Mouse (Mus musculus) limb, embryonic 12.5 days (tissue): ENCODE data around the gene Fahd2a. TPM values are rescaled to one million over a fixed set of nuclear protein-coding genes. Genes with fewer than 3 reads are reported as not detected.

Experiments used
- ATAC-seq: fragments of 200-750 bp; cut with Nextera tagmentation; 2 replicates; pipeline ENCODE4 v1.8.0; 2017; ENCODE audit warnings: low read depth, moderate TSS enrichment; ENCODE audit not compliant: insufficient number of reproducible peaks, insufficient read depth, low FRiP score, low TSS enrichment
- H3K27ac ChIP-seq: fragments of 300-500 bp; sonication (generic); 2 replicates; pipeline ENCODE4 v1.5.1; 2016; ENCODE audit warnings: mild to moderate bottlenecking, moderate library complexity
- H3K27me3 ChIP-seq: fragments of 300-500 bp; sonication (generic); 2 replicates; pipeline ENCODE4 v1.6.1; 2016; ENCODE audit warnings: mild to moderate bottlenecking, moderate library complexity
- H3K36me3 ChIP-seq: fragments of 300-500 bp; sonication (generic); 2 replicates; pipeline ENCODE4 v1.6.1; 2016; ENCODE audit warnings: mild to moderate bottlenecking, moderate library complexity
- H3K4me1 ChIP-seq: fragments of 300-500 bp; sonication (generic); replicated peaks from 2 replicates; pipeline ENCODE4 v1.6.1; 2016
- H3K4me2 ChIP-seq: fragments of 300-500 bp; sonication (generic); 2 replicates; pipeline ENCODE4 v1.6.1; 2016; ENCODE audit warnings: mild to moderate bottlenecking, moderate library complexity
- H3K4me3 ChIP-seq: fragments of 300-500 bp; sonication (generic); replicated peaks from 2 replicates; pipeline ENCODE4 v1.5.1; 2016; ENCODE audit warnings: mild to moderate bottlenecking
- H3K9ac ChIP-seq: fragments of 300-500 bp; sonication (generic); replicated peaks from 2 replicates; pipeline ENCODE4 v1.6.1; 2016; ENCODE audit warnings: mild to moderate bottlenecking, moderate library complexity
- H3K9me3 ChIP-seq: fragments of 300-500 bp; sonication (generic); 2 replicates; pipeline ENCODE4 v1.6.1; 2016; ENCODE audit warnings: mild to moderate bottlenecking, moderate library complexity
- WGBS: fragments of 180-500 bp; shearing (Covaris S2); methylation state at CpG from one replicate; pipeline ENCODE4 v1.1.7; 2016; 5-methylcytosine and 5-hydroxymethylcytosine counted together
- polyA plus RNA-seq: library from polyadenylated mRNA; unstranded; fragments of >200 nt; fragmentation: Nextera tagmentation; extraction: Ambion mirVana; gene quantifications from 2 replicates; pipeline ENCODE4 v1.2.1, GENCODE M21; 2016

Gene Fahd2a
- polyA plus RNA-seq, result 23.1 and 24.2 TPM in 2 replicates

GRCm38 (mm10) chr2:127444055-127444789 is at the start of gene Fahd2a:
Gene Fahd2a (minus strand): TSS chr2:127444565.
- 0 out of 2 replicates have a peak, but pooled peaks cover 3% of the 10 kb centered on the region for H3K27me3 ChIP-seq
- no peak within 1 kb of the TSS for H3K27ac ChIP-seq
- H3K4me1 ChIP-seq, result peaks cover 5% of the 10 kb centered on the region; the same call in 1 of the 2 replicates
- peak; percentile 75 for ATAC-seq
- peak within 1 kb of the TSS; percentile 64 for H3K4me2 ChIP-seq
- H3K9ac ChIP-seq, result peak within 1 kb of the TSS; percentile 68
- no peaks in the 10 kb centered on the region; the same call in 1 of the 2 replicates for H3K36me3 ChIP-seq
- 4% methylated on average over 37 of the region's 37 CpGs for WGBS
- peak within 1 kb of the TSS; percentile 67 for H3K4me3 ChIP-seq
- H3K9me3 ChIP-seq, result no peaks in the 10 kb centered on the region

GRCm38 (mm10) chr2:127484476-127485170 is 40.3 kb upstream of the Fahd2a start:
- Histone ChIP-seq H3K9ac (no peak overlapping the region; the same call in 1 of the 2 replicates), H3K27ac (no peak overlapping the region), H3K27me3 (peaks cover 62% of the 10 kb centered on the region), H3K9me3 (no peaks in the 10 kb centered on the region), H3K4me3 (peak overlapping the region; percentile 24), H3K36me3 (no peaks in the 10 kb centered on the region), H3K4me2 (peak overlapping the region; percentile 53), H3K4me1 (peaks cover 35% of the 10 kb centered on the region; the same call in 1 of the 2 replicates)
- ATAC-seq, result 0 out of 2 replicates have a peak, but pooled peaks have one; percentile 37
- WGBS, result 8% methylated on average over 19 of the region's 19 CpGs

DNA sequence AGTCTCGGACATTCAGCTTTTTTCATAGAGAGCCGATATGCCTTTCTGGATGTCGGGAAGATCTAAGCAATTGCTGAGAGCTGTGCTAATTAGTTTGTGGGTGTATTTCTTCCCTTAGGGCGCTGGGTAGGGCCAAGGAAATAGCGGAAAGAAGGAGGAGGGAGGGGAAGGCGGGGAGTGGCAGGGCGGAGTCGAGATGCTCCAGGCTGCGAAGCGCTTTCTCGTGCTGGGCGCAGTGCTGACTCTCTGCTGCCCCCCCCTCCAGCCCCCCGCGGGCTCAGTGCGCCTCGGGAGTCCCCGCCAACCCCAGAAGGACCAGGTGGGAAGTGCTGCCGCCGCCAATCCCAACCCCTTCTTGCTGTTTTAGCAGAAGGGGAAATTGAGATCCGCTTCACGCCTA is 38.6 kb upstream of the Fahd2a start:
- Histone ChIP-seq H3K4me3 (peak overlapping the region; percentile 60), H3K27ac (no peak overlapping the region), H3K9ac (no peak overlapping the region), H3K36me3 (no peaks in the 10 kb centered on the region), H3K4me1 (peaks cover 35% of the 10 kb centered on the region; the same call in 1 of the 2 replicates), H3K27me3 (peaks cover 75% of the 10 kb centered on the region), H3K9me3 (no peaks in the 10 kb centered on the region), H3K4me2 (peak overlapping the region; percentile 96)
- 1% methylated on average over 20 of the region's 21 CpGs for WGBS
- ATAC-seq, result no peak

GRCm38 (mm10) chr2:127482533-127482911 is 38.2 kb upstream of the Fahd2a start:
- Histone ChIP-seq H3K9ac (peak overlapping the region; percentile 51), H3K4me3 (peak overlapping the region; percentile 60), H3K27ac (no peak overlapping the region), H3K4me1 (peaks cover 35% of the 10 kb centered on the region; the same call in 1 of the 2 replicates), H3K4me2 (peak overlapping the region; percentile 96), H3K27me3 (peaks cover 75% of the 10 kb centered on the region), H3K36me3 (no peaks in the 10 kb centered on the region), H3K9me3 (no peaks in the 10 kb centered on the region)
- peak; percentile 72; the same call in 1 of the 2 replicates for ATAC-seq
- under 1% methylated on average over 21 of the region's 21 CpGs for WGBS

DNA sequence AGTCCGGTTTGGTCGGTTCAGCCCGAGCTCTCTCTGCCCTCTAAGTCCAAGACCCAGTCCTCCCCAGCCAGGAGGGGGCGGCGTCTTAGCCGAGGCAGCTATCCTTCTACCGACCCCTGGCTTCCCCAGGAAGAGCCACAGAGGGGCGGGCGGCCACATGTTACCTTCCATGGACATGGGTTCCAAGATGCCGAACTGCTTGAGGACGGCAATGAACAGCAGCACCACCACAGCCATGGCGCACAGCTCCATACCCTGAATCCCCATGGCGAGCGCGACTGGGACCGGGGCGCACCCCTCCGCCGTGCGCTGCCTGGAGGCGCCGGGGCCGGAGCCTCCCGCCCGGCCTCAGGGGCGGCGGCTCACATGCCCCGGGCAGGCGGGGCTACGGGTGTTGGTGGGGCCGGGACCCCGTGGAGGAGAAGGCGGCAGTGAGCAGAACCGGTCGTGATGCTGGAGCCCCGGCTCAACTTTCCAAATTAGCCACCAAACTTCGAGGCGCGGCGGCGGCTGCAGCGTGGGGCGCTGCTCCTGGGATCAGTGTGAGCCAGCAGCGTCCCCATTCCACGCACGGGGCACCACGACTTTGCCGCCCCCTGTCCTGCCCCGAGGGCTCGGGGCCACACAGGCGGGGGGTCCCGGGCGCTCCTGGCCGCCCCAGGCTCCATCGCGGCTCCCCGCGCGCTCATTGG is 37.6 kb upstream of the Fahd2a start:
- ATAC-seq, result peak; percentile 57
- Histone ChIP-seq H3K4me2 (peak overlapping the region; percentile 96), H3K9me3 (no peaks in the 10 kb centered on the region), H3K36me3 (no peaks in the 10 kb centered on the region), H3K27me3 (peaks cover 75% of the 10 kb centered on the region), H3K4me1 (peaks cover 35% of the 10 kb centered on the region; the same call in 1 of the 2 replicates), H3K4me3 (peak overlapping the region; percentile 60), H3K9ac (peak overlapping the region; percentile 51), H3K27ac (no peak overlapping the region)
- under 1% methylated on average over 59 of the region's 59 CpGs for WGBS

DNA sequence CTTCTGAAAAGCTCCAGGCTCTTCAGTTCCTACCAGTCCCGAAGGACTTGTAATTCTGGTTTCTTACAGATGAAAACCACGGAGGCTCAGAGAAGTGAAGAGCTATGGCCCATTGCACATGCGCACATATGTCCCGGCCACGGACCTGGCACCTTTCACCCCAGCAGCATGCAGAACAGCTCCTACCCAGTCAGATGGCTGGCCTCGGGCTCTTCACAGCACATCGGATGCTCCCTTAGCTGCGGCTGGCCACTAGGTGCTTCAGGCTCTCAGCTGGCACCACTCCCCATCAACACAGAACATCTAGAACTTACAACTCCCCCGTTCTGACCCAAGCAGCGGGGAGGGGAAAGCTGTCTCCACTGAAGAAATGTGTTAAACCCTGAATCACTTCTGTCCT is 35.4 kb upstream of the Fahd2a start:
- H3K27me3 ChIP-seq, result peaks cover 65% of the 10 kb centered on the region
- peaks cover 33% of the 10 kb centered on the region; the same call in 1 of the 2 replicates for H3K4me1 ChIP-seq
- H3K36me3 ChIP-seq, result no peaks in the 10 kb centered on the region
- H3K4me3 ChIP-seq, result no peak overlapping the region
- no peak for ATAC-seq
- H3K9me3 ChIP-seq, result no peaks in the 10 kb centered on the region
- no peak overlapping the region for H3K9ac ChIP-seq
- H3K4me2 ChIP-seq, result no peak overlapping the region
- no peak overlapping the region for H3K27ac ChIP-seq
- WGBS, result 64% methylated on average over 10 of the region's 10 CpGs

- 75% methylated on average over 4 of the region's 4 CpGs for WGBS
- ATAC-seq, result no peak
- no peak overlapping the region for H3K4me3 ChIP-seq
- no peaks in the 10 kb centered on the region for H3K9me3 ChIP-seq
- H3K36me3 ChIP-seq, result no peaks in the 10 kb centered on the region
- no peak overlapping the region for H3K9ac ChIP-seq
- no peak overlapping the region for H3K27ac ChIP-seq
- H3K4me2 ChIP-seq, result no peak overlapping the region
- peaks cover 27% of the 10 kb centered on the region; the same call in 1 of the 2 replicates for H3K4me1 ChIP-seq
- peaks cover 59% of the 10 kb centered on the region for H3K27me3 ChIP-seq
These were observed 34.8 kb upstream of the Fahd2a start for GRCm38 (mm10) chr2:127479210-127479609.

- Histone ChIP-seq H3K9me3 (no peaks in the 10 kb centered on the region), H3K36me3 (no peaks in the 10 kb centered on the region), H3K9ac (no peak overlapping the region), H3K27me3 (no peaks in the 10 kb centered on the region), H3K4me3 (no peak overlapping the region), H3K4me2 (no peak overlapping the region), H3K27ac (no peak overlapping the region), H3K4me1 (no peaks in the 10 kb centered on the region)
- ATAC-seq, result no peak
- WGBS, result 68% methylated on average over 3 of the region's 3 CpGs
These were observed 27.9 kb upstream of the Fahd2a start for GRCm38 (mm10) chr2:127472279-127472678.

DNA sequence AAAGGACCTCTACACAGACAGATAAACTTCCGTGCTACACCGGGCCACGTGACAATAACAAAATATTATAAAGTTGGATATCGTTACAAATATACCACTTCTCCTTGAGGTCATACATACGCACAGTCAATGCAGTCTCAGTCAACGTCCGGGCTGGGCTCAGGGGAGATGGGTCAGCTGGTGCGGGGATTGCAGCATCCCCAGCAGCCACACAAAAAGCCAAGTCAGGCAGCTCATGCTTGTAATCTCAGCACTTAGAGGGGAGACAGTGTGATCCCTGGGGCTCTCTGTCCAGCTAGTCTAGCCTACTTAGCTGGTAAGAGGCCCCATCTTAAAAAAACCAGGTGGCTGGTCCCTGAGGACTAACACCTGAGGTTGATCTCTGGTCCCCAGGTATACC is 26.9 kb upstream of the Fahd2a start:
- Histone ChIP-seq H3K36me3 (no peaks in the 10 kb centered on the region), H3K4me1 (no peaks in the 10 kb centered on the region), H3K9ac (no peak overlapping the region), H3K27ac (no peak overlapping the region), H3K4me3 (no peak overlapping the region), H3K4me2 (no peak overlapping the region), H3K27me3 (no peaks in the 10 kb centered on the region), H3K9me3 (no peaks in the 10 kb centered on the region)
- WGBS, result 90% methylated on average over 8 of the region's 8 CpGs
- no peak for ATAC-seq

DNA sequence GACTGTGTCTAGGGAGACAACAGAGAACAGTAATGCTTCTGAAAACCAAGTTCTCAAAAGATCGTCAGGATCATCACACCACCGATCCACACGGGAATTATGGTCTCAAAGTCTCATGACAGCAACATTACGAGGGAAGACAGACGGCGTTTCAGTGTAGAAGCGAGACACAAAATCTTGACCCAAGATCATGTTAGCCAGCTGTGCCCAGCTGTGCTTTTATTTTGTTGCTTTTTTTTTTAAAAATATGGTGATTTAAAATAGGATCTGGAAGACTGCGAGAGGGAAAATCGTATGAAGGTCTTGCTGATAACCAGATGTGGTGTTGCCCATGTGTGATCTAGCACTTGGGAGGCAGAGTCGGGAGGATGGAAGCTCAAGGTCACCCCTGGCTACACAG is 26.3 kb upstream of the Fahd2a start:
- no peak overlapping the region for H3K27ac ChIP-seq
- H3K4me2 ChIP-seq, result no peak overlapping the region
- 0 out of 2 replicates have a peak, but pooled peaks cover 3% of the 10 kb centered on the region for H3K27me3 ChIP-seq
- H3K4me1 ChIP-seq, result no peaks in the 10 kb centered on the region
- H3K9ac ChIP-seq, result no peak overlapping the region
- no peaks in the 10 kb centered on the region for H3K9me3 ChIP-seq
- ATAC-seq, result no peak
- H3K4me3 ChIP-seq, result no peak overlapping the region
- no peaks in the 10 kb centered on the region for H3K36me3 ChIP-seq
- WGBS, result 88% methylated on average over 10 of the region's 10 CpGs

DNA sequence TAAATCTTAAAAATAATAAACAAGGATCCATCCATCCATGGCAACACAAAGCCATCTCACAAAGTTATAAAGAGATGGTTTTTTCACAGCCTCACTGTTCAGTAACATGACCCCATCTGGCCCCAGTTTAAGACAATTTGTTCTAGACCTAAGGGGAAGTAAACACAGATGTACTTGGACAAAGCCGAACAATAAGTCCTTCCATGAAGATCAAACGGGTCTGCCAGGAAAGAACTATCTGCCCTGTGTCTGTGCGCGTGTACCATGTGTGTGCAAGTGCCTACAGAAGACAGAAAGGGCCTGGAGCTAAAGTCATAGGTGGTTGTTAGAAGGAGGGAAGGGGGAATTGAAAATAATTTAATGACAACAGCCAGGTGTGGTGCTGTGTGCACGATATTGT is 25.8 kb upstream of the Fahd2a start:
- 81% methylated on average over 5 of the region's 5 CpGs for WGBS
- no peaks in the 10 kb centered on the region for H3K4me1 ChIP-seq
- H3K4me2 ChIP-seq, result no peak overlapping the region
- H3K9me3 ChIP-seq, result no peaks in the 10 kb centered on the region
- H3K9ac ChIP-seq, result no peak overlapping the region
- H3K27me3 ChIP-seq, result 0 out of 2 replicates have a peak, but pooled peaks cover 3% of the 10 kb centered on the region
- ATAC-seq, result no peak
- H3K4me3 ChIP-seq, result no peak overlapping the region
- no peak overlapping the region for H3K27ac ChIP-seq
- H3K36me3 ChIP-seq, result no peaks in the 10 kb centered on the region
